Mouse (Mus musculus) liver, adult 2 months (tissue): ENCODE measurements around the gene Srp14.

Source experiments
- CTCF ChIP-seq: fragments of 200-500 bp; IDR thresholded peaks from 2 replicates; pipeline ENCODE4 v1.5.1; 2011; ENCODE audit warnings: low read depth, low read length, control low read depth
- POLR2A ChIP-seq: fragments of 200-500 bp; IDR thresholded peaks from 2 replicates; pipeline ENCODE4 v1.6.1; 2011; ENCODE audit warnings: low read length, control low read depth; ENCODE audit not compliant: insufficient read depth; ENCODE audit errors: extremely low read depth

- TF ChIP-seq CTCF (no peak), POLR2A (no peak)
Measured at GRCm38 (mm10) chr2:118429297-118429696, 50.2 kb downstream of the Srp14 start.
